Mouse (Mus musculus) heart, postnatal 0 days (tissue): ENCODE results near the gene Psmb7. TPM values are rescaled to one million over a fixed set of nuclear protein-coding genes. Genes with fewer than 3 reads are reported as not detected.
A peak's percentile ranks its signal among the peaks of the same experiment; 100 is the strongest.

ENCODE experiments used
- ATAC-seq: fragments of 200-750 bp; cut with Nextera tagmentation; 2 replicates; pipeline ENCODE4 v1.8.0; 2017; ENCODE audit warnings: low read depth, moderate number of reproducible peaks, moderate library complexity; ENCODE audit not compliant: insufficient read depth
- DNase-seq: peaks from one replicate; pipeline ENCODE4 v3.0.0-alpha.2; 2016; ENCODE audit warnings: low spot score
- H3K27ac ChIP-seq: fragments of 300-500 bp; sonication (generic); 2 replicates; pipeline ENCODE4 v1.5.1; 2014; ENCODE audit warnings: low read depth, mild to moderate bottlenecking
- H3K27me3 ChIP-seq: fragments of 300-500 bp; sonication (generic); 2 replicates; pipeline ENCODE4 v1.6.1; 2014; ENCODE audit warnings: low read length, mixed read lengths; ENCODE audit not compliant: control insufficient read depth, insufficient read depth
- H3K36me3 ChIP-seq: fragments of 300-500 bp; sonication (generic); replicated peaks from 2 replicates; pipeline ENCODE4 v1.6.1; 2014; ENCODE audit warnings: low read length, mixed read lengths; ENCODE audit not compliant: control insufficient read depth, insufficient read depth
- H3K4me1 ChIP-seq: fragments of 300-500 bp; sonication (generic); 2 replicates; pipeline ENCODE4 v1.6.1; 2014; ENCODE audit warnings: antibody characterized with exemption; ENCODE audit not compliant: control insufficient read depth, insufficient read depth
- H3K4me2 ChIP-seq: fragments of 300-500 bp; sonication (generic); 2 replicates; pipeline ENCODE4 v1.6.1; 2014; ENCODE audit warnings: low read depth, mild to moderate bottlenecking, low read length, moderate library complexity
- H3K4me3 ChIP-seq: fragments of 300-500 bp; sonication (generic); 2 replicates; pipeline ENCODE4 v1.5.1; 2014; ENCODE audit warnings: low read depth, low read length
- H3K9ac ChIP-seq: fragments of 300-500 bp; sonication (generic); replicated peaks from 2 replicates; pipeline ENCODE4 v1.6.1; 2014; ENCODE audit warnings: low read depth, low read length, mixed read lengths
- H3K9me3 ChIP-seq: fragments of 300-500 bp; sonication (generic); replicated peaks from 2 replicates; pipeline ENCODE4 v1.6.1; 2016; ENCODE audit warnings: low read length; ENCODE audit not compliant: control insufficient read depth
- CTCF ChIP-seq: IDR thresholded peaks from 2 replicates; pipeline ENCODE4 v1.5.1; 2016; ENCODE audit warnings: antibody characterized with exemption, control low read depth, low read depth
- EP300 ChIP-seq: IDR thresholded peaks from 2 replicates; pipeline ENCODE4 v1.6.1; 2016; ENCODE audit warnings: antibody characterized with exemption, low read depth
- WGBS: fragments of 180-500 bp; shearing (Covaris S2); extraction: QIAGEN DNeasy Blood & Tissue Kit; methylation state at CpG from one replicate; pipeline ENCODE4 v1.1.7; 2014; 5-methylcytosine and 5-hydroxymethylcytosine counted together
- polyA plus RNA-seq: library from polyadenylated mRNA; unstranded; fragments of >200 nt; fragmentation: Nextera tagmentation; extraction: Ambion mirVana; gene quantifications from 2 replicates; pipeline ENCODE4 v1.2.1, GENCODE M21; 2015
- total RNA-seq: library from RNA; depleted of rRNA; stranded (reverse); fragments of >200 nt; gene quantifications from 2 replicates; pipeline ENCODE4 v1.2.3, GENCODE M21; 2014; ENCODE audit warnings: low replicate concordance

Psmb7 gene
- total and polyA plus RNA-seq, 2 experiments from 2014 or later, result 220 to 241 TPM

- TF ChIP-seq EP300 (no peak), CTCF (no peak)
- Histone ChIP-seq H3K27ac (no peak overlapping the region), H3K9me3 (no peaks in the 10 kb centered on the region), H3K4me1 (peaks cover 8% of the 10 kb centered on the region), H3K4me3 (no peak overlapping the region), H3K4me2 (no peak overlapping the region), H3K9ac (no peak overlapping the region), H3K27me3 (no peaks in the 10 kb centered on the region), H3K36me3 (peaks cover 46% of the 10 kb centered on the region)
- 86% methylated on average over 1 of the region's 1 CpGs for WGBS
- DNase-seq, result no peak
- no peak for ATAC-seq
Observed at GRCm38 (mm10) chr2:38641761-38642160, 2.1 kb downstream of the Psmb7 start.

- Histone ChIP-seq H3K27me3 (no peaks in the 10 kb centered on the region), H3K4me1 (peaks cover 1% of the 10 kb centered on the region; the same call in 1 of the 2 replicates), H3K4me2 (no peak overlapping the region), H3K4me3 (no peak overlapping the region), H3K9ac (no peak overlapping the region), H3K36me3 (peaks cover 82% of the 10 kb centered on the region), H3K27ac (no peak overlapping the region), H3K9me3 (no peaks in the 10 kb centered on the region)
- no peak for ATAC-seq
- no peak for DNase-seq
- peak; percentile 34 for TF ChIP-seq CTCF
- no peak for TF ChIP-seq EP300
- WGBS, result 75% methylated on average over 4 of the region's 4 CpGs
Observed at GRCm38 (mm10) chr2:38637716-38638267, 6.1 kb downstream of the Psmb7 start.

DNA sequence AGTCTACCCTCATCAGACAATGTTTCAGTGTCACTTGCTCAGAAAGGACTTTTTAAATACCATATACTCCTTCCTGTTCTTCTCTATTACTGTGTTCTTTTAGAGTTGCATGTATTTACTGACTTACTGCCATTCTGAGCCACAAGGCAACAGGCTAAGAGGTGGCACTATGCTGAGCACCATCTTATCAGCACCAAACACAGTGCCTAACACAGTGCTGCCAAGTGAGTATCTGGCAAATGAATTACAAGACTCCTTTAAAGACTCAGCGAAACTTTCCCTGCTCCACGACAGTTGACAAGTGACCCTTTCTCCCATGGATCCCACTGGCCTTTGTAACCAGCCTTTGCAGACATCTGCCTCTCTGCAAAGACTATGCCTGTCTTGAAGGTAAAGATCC lies 13.3 kb downstream of the Psmb7 start:
- Histone ChIP-seq H3K9me3 (no peaks in the 10 kb centered on the region), H3K9ac (no peak overlapping the region), H3K36me3 (peaks cover 94% of the 10 kb centered on the region), H3K27me3 (no peaks in the 10 kb centered on the region), H3K4me3 (no peak overlapping the region), H3K27ac (no peak overlapping the region), H3K4me2 (no peak overlapping the region), H3K4me1 (no peaks in the 10 kb centered on the region)
- DNase-seq, result no peak
- TF ChIP-seq EP300 (no peak), CTCF (no peak)
- no peak for ATAC-seq
- 76% methylated on average over 2 of the region's 2 CpGs for WGBS

- Histone ChIP-seq H3K27me3 (no peaks in the 10 kb centered on the region), H3K4me2 (no peak overlapping the region), H3K9me3 (no peaks in the 10 kb centered on the region), H3K27ac (no peak overlapping the region), H3K4me3 (no peak overlapping the region), H3K36me3 (peaks cover 85% of the 10 kb centered on the region), H3K4me1 (no peaks in the 10 kb centered on the region), H3K9ac (no peak overlapping the region)
- TF ChIP-seq EP300 (no peak), CTCF (no peak)
- DNase-seq (no peak), ATAC-seq (no peak)
- WGBS, result 88% methylated on average over 3 of the region's 3 CpGs
Observed at GRCm38 (mm10) chr2:38629451-38629850, 14.4 kb downstream of the Psmb7 start.

- H3K4me1 ChIP-seq, result no peaks in the 10 kb centered on the region
- no peaks in the 10 kb centered on the region for H3K27me3 ChIP-seq
- H3K9ac ChIP-seq, result no peak overlapping the region
- peaks cover 78% of the 10 kb centered on the region for H3K36me3 ChIP-seq
- no peaks in the 10 kb centered on the region for H3K9me3 ChIP-seq
- H3K4me2 ChIP-seq, result no peak overlapping the region
- DNase-seq (no peak), ATAC-seq (no peak)
- no peak for TF ChIP-seq EP300
- no peak for TF ChIP-seq CTCF
- no peak overlapping the region for H3K27ac ChIP-seq
- 84% methylated on average over 4 of the region's 4 CpGs for WGBS
- H3K4me3 ChIP-seq, result no peak overlapping the region
Observed at GRCm38 (mm10) chr2:38628801-38629200, 15.1 kb downstream of the Psmb7 start.
